Mouse (Mus musculus) T-cell, adult 2 months (primary cell): ENCODE data around the gene Acacb.

Experiments used
- DNase-seq: peaks from one replicate; pipeline ENCODE4 v3.0.0; 2022; ENCODE audit warnings: low spot score

The Acacb gene

DNA sequence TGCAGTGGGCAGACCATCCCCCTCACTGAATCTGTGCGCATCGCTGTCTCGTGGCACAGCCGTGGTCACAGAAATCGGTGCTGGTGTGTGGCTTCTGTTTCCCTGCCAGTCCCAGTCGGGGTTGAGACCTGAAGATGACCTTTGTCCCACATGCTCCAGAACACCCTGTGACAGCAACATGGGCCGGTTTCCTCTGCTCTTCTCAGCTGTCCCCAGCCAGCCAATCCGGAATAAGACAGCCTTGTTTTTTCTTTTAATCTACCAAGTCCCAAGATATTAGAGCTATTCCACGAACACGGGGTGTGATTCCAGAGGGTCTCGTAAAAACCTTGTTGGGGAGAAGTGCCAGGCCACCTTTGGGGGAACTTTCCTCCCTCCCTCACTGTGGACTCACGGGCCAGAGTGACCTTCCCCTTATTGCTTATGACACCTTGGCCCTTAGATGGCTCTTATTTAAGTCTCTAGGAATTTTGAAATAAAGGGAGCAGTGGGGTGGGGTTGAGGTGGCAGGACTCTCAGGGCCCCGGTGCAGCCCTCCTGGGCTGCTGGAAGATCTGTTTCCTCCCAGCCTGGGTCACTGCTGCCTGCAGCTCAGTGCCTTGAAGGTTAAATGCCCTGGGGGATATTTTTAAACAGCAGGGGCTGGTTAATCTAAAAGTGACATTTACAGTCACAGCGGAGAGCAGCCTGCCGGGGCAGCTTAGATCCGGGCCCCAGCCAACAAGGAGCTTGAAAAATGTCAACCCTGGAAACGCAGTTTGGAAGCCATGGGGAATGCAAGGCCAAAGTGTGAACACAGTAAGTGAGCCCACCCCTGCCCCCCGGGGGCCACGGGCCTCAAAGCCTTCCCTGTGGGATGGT, at the start of gene Acacb:
Gene Acacb, plus strand, starts transcription at position 508 of the 861 bp plus-strand sequence.
- no peak for DNase-seq

DNA sequence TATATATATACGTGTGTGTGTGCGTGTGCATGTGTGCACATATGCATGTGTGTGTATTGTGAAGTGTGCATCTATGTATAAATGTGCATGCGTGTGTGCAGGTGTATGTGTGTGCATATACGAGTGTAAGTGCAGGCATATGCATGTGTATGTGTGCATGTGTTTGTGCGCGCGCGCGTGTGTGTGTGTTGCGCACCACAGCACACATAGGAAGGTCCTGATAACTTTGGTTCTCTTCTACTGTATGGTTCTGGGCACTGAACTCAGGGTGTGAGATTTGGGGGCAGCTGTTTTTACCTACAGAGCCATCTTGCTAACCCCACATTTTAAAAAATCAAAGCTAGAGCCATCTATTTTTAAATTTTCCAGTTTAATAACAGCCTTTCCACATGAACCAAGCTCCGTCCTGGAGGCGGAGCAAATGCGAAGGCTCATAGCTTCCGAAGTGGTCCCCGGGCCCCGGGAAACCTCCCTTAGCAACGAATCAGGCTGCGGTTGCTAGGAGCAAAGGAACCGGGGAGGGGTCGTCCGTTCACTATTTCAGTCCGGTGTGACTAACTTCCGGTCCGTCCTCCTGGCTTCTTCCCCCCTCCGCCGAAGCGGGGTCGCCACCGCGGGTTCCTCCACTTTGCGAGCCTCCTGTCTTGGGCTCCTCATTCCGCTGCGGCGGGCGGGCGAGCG, 46.5 kb upstream of the Acacb start:
- DNase-seq, result peak; percentile 85

DNA sequence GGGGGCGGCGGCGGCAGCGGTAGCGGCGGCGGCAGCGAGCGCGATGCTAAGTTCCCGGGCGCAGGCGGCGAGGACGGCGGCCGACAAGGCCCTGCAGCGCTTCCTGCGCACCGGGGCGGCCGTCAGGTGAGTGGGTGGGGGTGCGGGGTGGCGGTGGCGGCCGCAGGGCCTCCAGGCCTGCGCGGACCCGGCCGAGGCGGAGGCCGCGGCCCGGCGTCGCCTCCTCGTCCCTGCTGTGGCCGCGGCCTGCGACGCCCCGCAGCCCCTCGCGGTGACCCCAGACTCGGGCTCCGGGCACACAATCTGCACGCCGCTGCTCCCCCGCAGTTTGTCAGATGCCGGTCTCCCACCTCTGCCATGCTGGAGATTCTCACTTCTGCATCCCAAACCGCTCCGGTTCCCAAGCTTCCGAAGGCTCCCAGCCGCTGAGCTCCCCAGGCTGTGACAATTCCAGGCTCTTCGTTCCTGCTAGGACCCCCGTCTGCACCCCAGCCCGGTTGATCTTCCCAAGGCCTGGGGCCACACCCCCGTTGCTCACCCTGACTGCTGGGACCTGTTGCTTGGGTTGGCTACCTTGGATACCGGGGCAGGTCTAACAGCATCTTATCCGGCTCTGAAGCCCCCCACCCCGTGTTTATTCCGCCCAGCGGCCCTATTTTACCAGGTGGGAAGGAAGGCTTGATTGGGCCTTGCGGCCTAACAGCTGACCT, 45.8 kb upstream of the Acacb start:
- no peak for DNase-seq

DNA sequence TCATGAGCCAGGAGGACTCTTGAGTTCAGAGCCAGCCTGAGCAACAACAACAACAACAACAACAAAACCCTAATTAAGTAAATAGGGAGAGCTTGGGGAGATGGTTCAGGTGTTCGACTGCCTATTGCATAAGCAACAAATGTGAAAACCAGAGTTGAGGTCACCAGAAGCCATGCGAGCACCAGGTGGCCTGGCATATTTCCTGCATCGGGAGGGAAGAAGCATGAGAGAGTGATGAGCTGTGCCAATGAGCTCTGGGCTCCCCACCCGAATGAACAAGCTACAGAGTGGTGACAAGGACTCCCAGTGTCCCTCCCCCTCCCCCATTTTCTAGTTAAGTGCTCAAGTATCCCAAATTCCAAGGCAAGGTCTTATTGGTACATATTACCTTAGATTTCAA, 44.5 kb upstream of the Acacb start:
- DNase-seq, result no peak

DNA sequence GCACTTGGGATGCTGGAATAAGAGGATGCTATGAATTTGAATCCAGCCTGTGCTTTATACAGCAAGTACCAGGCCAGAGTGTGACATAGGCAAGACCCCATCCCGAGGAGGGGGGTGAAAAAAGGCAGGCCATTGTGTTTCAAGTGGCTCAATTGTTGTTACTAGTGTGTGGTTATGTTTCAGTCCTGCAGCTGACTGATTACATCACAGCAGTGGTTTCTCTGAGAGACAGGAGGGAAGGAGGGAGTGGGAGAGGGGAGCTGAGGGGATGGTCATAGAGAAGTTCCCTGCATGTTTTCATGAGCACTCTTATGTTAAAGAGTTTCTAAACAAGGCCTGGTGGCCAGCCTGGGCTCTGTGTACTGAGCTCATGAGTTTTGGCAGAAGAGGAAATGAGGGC, 43.5 kb upstream of the Acacb start:
- DNase-seq, result no peak

DNA sequence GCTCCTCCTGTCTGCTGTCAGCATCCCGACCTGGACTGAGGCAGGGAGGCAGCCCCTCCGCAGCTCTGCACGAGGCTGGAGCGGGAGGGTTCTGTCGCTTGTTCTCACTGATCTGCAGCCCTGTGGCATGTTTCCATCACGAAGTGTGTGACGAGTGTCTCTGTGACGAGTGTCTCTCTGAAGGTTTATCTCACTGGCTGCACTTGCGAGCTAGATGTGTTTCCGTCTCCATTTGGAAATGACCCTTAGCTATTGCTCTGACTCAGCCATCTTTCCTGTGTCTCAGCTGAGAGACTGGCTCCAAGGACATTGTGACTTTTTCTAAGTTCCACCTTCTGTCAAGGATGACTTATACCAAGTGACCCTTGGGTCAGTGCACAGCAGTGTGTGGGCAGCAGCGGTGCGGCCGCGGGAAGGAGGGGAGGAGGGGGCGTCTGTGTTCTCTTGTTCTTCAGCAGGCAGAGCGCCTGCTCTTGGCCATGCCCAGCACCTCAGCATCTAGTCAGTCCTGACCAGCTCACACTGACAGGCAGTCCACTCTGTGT, 39.9 kb upstream of the Acacb start:
- no peak for DNase-seq

DNA sequence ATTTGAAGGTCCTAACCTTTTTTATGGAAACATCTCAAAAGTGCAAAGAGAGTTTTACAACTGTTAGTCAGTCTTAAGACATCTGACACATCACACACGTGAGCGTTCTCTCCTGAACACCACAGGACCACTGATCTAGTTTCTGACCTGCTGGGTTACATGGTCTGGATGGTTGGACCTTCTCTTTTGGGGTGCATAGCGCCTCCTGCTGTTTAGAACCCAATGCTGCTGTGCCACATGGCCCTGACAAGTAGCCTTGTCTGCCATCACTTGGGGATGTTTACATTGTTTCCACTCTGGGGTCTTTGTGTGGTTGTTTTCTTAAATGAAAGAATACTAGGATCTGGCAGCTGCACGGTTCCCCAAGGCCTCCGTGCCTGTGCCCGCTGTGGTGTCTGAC, 33.0 kb upstream of the Acacb start:
- no peak for DNase-seq

DNA sequence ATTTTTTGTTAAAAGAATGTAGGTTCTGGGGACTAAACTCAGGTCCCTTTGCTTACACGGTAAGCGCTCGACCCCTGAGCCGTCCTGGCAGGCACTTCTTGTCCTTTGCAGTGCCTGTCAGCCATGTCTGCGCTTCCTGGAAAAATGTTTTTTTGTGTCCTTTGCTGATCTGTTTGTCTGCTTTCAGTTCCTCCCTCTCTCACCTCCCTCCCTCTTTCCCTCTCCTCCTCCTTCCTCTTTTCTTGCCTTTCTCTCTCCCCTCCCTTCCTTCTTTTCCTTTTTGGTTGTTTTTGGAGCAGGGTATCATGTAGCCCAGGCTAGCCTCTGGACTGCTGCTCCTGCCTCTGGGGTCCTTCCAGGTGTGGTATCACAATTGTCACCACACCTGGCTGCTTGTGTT, 31.3 kb upstream of the Acacb start:
- no peak for DNase-seq

DNA sequence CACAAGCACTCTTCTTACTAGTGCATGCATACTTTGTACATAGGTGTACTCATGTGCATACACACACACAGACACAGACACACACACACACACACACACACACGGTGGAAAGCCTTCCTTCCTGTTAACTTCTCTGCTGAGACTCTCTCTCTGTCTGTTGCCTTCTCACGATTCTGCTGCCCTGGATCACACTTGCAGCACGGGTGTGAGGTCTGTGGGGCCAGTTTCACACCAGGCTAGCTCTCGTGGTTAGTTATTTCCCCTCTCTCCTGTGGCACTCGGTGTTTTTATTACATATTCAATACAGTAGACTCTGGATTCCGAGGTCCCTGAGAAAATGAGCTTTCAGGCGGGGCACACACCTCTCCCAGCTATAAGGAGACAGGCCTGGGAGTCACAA, 29.7 kb upstream of the Acacb start:
- DNase-seq, result no peak

DNA sequence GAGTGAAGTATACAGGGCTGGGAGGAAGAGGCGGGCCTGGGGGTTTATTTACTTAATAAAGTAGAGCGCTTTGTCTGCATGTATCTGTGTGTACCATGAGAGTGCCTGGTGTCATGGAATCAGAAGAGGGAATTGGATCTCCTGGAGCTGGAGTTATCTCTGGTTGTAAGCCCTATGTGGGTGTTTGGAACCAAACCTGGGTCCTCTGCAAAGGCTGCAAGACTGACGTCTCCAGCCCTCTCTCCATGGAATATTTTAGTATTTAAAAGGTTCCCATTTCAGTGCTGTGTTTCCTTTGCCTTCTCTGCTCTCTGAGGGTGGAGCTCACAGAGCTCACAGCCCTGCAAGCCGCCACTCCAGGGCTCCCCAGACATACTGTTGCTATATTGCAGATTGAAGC, 26.5 kb upstream of the Acacb start:
- no peak for DNase-seq

DNA sequence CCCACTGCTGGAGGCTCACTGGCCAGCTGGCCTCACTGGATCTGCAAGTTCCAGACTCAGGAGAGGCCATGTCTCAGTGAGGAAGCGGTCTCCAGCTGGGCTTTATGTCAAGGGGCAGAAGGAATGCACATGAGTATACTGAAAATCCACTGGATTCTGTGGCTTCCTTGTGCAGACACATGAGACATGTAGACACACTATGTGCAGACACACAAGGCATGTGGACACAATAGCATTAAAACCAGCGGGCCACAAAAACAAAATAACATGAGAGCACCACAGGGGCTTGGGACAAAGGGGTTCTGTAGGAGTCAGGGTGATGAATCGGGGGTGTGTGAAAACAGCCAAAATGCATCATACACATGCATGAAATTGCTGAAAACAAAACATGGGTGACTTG, 20.3 kb upstream of the Acacb start:
- DNase-seq, result no peak

DNA sequence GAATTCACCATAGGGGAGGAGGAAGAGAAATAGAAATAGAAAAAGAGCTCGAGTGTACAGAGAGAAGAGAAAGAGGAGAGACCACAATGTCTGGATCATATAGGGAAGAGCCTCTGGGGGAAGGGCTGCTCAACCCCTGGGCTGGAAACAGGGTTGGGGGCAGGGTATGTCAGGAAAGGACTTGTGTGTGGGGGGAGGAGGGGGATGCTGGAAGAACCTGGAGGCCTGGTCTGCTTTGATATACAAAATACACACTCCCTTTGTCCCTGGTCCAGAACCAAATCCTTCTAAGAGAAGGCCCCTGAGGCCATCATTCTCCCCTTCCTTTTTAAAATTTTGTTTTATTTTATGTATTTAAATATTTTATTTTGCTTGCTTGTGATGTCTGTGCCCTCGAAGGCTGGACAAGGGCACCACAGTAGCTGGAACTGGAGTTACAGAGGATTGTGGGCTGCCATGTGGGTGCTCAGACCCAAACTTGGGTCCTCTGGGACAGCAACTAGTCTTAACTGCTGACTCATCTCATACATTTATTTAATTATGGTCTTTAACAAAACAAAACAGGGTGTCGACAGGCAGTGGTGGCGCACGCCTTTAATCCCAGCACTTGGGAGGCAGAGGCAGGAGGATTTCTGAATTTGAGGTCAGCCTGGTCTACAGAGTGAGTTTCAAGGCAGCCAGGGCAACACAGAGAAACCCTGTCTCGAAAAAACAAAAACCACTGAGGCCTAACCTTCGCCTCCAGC, 19.7 kb upstream of the Acacb start:
- DNase-seq, result no peak

DNA sequence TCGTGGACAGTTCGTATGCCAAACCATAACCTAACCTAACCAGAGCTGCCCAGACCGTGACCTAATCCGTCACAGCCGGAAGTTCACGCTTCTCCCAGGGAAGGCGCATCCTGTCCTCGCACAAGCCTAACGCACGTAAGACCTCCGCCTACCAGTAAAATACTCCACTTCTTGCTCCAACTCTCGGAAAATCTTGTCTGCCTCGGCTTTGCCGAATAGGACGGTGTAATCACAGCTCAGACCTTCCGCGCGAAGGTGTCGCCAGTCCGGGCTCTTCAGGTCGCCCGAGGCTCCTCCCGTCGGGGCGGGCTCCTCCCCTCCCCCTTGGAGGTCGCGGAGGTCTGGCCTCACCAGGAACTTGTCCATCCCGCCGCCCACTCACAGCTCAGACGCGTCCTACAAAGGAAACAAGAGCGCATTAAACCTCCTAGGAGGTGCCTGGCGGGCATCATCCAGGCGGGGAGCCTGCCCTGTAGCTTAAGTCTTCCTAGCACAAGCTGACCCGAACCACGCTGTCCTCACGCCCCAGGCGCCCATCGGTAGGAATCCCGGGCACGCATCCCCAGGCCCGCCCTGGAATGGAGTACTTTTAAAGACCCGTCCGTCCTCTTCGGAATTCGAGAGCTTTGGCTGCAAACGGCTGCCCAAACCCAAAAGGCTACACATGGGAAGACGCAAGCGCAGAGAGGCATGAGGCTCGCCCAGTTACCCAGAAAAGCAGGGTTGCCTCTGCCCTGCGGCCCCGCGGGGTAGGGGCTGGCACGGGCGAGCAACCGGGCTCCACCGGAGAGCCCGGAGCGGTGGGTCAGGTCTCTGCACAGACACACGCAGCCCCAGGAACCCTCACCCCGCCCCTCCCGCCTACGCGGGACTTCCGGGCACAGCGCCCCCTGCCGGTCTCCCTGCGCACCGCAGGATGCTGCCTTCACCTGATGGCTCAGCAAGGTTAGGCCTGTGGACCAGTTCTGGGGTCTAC, 18.7 kb upstream of the Acacb start, which contains the start of gene Alkbh2:
Gene Alkbh2, minus strand, starts transcription at position 845 of the 976 bp plus-strand sequence.
- DNase-seq, result peak; percentile 83

DNA sequence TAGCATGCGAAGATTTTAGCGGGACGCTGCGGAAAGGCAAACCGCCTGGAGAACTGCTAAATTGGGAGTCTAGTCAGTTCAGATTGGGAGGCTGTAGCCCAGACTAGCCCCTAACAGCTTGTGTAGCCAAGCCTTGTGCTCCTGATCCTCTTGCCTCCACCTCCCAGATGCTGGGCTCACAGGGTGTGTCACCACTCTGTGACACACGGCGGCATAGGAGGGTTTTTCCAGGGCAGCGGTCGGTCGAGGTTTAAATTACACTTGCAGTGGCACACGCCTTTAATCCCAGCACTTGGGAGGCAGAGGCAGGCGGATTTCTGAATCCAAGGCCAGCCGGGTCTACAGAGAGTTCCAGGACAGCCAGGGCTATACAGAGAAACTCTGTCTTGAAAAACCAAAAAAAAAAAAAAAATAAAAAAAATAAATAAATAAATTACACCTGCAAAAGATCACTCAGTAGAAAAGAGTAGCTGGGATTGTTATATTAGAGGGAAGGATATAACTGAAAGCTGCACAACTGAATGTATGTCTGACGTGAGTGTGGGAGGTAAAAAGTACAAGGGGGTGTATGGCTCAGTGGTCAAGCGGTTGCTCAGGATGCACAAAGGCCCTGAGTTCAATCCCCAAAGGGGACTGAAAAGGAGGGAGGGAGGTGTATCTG, 16.7 kb upstream of the Acacb start:
- no peak for DNase-seq

DNA sequence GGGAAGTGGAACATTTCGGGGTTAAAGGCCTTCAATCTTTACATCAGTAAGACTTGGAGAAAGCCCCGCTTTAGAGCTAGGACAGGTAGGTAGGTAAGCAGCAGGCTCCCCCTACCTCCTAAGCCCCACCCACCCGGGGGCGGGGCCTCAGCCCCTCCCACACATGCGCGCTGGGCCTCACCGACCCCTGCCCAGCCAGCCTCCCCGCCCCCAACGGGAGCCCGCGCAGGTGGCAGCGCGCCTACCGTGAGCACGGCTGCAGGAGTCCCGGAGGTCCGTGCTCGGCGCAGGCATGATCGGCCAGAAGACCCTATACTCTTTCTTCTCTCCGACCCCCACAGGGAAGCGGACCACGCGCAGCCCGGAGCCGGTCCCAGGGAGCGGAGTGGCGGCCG, 16.1 kb upstream of the Acacb start, which contains the start of gene Ung:
Gene Ung, plus strand, starts transcription at position 176 of the 395 bp plus-strand sequence.
- DNase-seq, result peak; percentile 71

DNA sequence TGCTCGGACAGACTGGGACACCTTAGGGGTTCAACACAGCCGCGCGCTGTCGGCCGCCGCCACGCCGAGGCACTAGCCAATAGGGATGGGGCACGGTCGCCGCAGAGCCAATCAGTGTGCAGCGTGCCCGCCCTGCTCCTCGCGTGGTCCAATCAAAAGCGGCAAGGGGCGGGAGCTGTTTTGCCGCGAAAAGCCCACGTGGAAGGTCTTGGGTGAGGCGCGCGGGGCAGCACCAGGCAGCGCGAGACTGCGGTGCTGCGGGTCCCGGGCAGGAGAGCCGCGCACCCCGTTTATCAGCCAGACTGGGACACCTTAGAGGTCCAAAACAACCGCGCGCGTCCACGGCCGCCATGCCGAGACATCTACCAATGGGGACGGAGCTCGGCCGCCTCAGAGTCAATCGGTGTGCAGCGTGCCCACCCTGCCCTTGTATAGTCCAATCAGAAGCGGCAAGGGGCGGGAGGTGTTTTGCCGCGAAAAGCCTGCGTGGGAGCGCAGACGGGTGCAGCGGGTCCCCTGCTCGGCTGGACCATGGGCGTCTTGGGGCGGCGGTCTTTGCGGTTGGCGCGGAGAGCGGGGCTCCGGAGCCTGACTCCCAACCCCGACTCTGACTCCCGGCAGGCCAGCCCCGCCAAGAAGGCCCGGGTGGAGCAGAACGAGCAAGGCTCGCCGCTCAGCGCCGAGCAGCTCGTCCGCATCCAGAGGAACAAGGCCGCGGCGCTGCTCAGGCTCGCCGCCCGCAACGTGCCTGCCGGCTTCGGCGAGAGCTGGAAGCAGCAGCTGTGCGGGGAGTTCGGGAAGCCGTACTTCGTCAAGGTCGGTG, 15.4 kb upstream of the Acacb start:
- DNase-seq, result peak; percentile 92

DNA sequence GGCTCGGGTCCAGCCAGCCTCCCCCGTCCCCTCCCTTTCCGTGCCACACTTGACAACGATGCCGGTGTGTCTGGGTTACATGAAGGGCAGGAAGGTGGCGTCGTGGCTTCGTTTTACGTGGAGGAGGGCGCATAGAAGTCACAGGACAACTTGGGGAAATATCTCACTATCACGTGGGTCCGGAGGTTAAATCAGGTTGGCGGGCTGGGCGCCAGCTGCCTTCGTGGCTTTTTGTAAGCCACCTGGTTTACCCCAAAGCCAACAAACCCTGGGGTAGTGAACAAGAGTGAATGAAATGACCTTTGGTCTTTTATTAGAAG, 14.9 kb upstream of the Acacb start:
- DNase-seq, result peak; percentile 84

DNA sequence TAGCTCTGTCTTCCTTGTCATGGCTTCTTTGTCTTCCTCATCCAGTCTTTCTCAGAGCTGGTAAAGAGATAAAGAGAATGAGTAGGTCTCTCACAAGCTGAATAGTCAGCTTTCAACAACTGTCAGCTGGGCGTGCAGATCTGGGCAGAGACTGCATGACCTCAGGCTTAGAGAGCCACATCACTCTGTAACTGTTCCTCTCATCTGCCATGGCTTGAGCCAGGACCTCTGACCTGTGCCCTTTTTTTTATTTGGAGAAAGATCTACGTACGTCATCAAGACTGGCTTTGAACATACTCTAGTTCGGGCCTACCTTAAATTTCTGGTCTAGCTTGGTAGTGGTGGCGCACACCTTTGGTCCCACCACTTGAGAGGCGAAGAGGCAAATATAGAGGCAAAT, 13.5 kb upstream of the Acacb start:
- no peak for DNase-seq

DNA sequence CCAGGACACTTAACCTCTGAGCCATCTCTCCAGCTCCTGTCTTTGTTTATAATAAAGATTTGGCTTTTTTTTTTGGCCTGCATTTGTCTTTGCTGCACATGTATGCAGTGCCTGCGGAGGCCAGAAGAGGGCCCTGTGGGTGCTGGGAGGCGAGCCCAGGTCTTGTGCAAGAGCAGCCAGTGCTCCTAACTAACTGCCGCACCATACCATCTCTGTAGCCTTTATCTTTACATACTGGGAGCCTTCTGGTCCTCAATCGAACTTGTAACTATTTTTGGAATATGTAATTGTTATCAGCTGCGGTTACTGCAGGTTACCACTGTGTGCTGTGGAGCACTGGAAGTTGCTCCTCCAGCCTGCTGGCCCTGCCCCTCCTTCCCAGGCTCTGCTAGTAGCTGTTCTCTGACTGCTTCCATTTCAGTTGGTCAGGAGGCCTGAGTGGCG, 12.2 kb upstream of the Acacb start:
- DNase-seq, result no peak
